Mouse (Mus musculus) intestine, embryonic 16.5 days (tissue): ENCODE measurements around the gene Sgms2. TPM values are rescaled to one million over a fixed set of nuclear protein-coding genes. Genes with fewer than 3 reads are reported as not detected.

Experiments used
- ATAC-seq: fragments of 200-750 bp; cut with Nextera tagmentation; 2 replicates; pipeline ENCODE4 v1.8.0; 2017; ENCODE audit warnings: moderate TSS enrichment, moderate library complexity
- H3K27ac ChIP-seq: fragments of 300-500 bp; sonication (generic); 2 replicates; pipeline ENCODE4 v1.5.1; 2014; ENCODE audit warnings: mild to moderate bottlenecking, low read length
- H3K27me3 ChIP-seq: fragments of 300-500 bp; sonication (generic); replicated peaks from 2 replicates; pipeline ENCODE4 v1.6.1; 2014; ENCODE audit warnings: low read length, control low read depth, mixed read lengths; ENCODE audit not compliant: control insufficient read depth, insufficient read depth
- H3K36me3 ChIP-seq: fragments of 300-500 bp; sonication (generic); 2 replicates; pipeline ENCODE4 v1.6.1; 2014; ENCODE audit warnings: low read length, control low read depth; ENCODE audit not compliant: control insufficient read depth, insufficient read depth
- H3K4me1 ChIP-seq: fragments of 300-500 bp; sonication (generic); 2 replicates; pipeline ENCODE4 v1.6.1; 2014; ENCODE audit warnings: low read length, control low read depth, mixed read lengths; ENCODE audit not compliant: control insufficient read depth, insufficient read depth
- H3K4me2 ChIP-seq: fragments of 300-500 bp; sonication (generic); 2 replicates; pipeline ENCODE4 v1.6.1; 2014; ENCODE audit warnings: low read depth, low read length, control low read depth
- H3K4me3 ChIP-seq: fragments of 300-500 bp; sonication (generic); 2 replicates; pipeline ENCODE4 v1.5.1; 2014; ENCODE audit warnings: mild to moderate bottlenecking, low read length
- H3K9ac ChIP-seq: fragments of 300-500 bp; sonication (generic); 2 replicates; pipeline ENCODE4 v1.6.1; 2014; ENCODE audit warnings: low read depth, low read length
- H3K9me3 ChIP-seq: fragments of 300-500 bp; sonication (generic); 2 replicates; pipeline ENCODE4 v1.6.1; 2016; ENCODE audit warnings: low read length, control low read depth; ENCODE audit not compliant: control insufficient read depth
- WGBS: fragments of 180-500 bp; shearing (Covaris S2); extraction: QIAGEN DNeasy Blood & Tissue Kit; methylation state at CpG from one replicate; pipeline ENCODE4 v1.1.7; 2014; 5-methylcytosine and 5-hydroxymethylcytosine counted together
- polyA plus RNA-seq: library from polyadenylated mRNA; unstranded; fragments of >200 nt; fragmentation: Nextera tagmentation; extraction: Ambion mirVana; gene quantifications from 2 replicates; pipeline ENCODE4 v1.2.1, GENCODE M21; 2015

Gene Sgms2
- polyA plus RNA-seq, 1 experiment from 2014 or later = 18.4 TPM

DNA sequence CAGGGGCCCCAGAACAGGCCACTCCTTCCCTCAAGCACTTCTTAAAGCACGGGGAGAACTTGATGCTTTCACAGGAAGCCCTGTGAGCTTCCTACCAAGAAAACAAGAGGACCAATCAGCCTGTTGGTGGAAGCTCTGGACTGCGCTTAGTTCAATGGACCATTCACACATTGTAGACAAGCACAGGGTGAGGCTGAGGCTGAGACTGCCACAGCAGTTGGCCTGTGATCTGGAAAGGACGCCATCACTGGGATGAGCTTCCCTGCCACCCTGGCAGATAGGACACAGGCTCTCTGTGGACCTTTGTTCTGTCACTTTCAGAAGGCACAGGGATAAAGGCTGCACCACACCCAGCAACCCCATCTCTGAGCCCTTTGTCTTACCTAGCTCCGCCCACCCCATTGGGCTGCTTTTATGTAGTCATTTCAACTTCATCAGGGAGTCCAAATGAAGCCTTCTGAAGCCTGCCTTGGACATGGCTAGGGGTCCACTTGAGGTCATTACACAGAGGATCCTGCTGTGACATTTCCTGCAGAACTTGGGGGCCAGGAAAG lies 175.2 kb downstream of the Sgms2 start:
- 51% methylated on average over 4 of the region's 4 CpGs for WGBS
- Histone ChIP-seq H3K9me3 (no peaks in the 10 kb centered on the region), H3K4me1 (peaks cover 10% of the 10 kb centered on the region; the same call in 1 of the 2 replicates), H3K27ac (0 out of 2 replicates have a peak overlapping the region, but pooled peaks have one; percentile 23), H3K4me3 (no peak overlapping the region), H3K9ac (peak overlapping the region; percentile 39; the same call in 1 of the 2 replicates), H3K36me3 (no peaks in the 10 kb centered on the region), H3K27me3 (no peaks in the 10 kb centered on the region), H3K4me2 (no peak overlapping the region)
- ATAC-seq = peak; percentile 17; the same call in 1 of the 2 replicates

DNA sequence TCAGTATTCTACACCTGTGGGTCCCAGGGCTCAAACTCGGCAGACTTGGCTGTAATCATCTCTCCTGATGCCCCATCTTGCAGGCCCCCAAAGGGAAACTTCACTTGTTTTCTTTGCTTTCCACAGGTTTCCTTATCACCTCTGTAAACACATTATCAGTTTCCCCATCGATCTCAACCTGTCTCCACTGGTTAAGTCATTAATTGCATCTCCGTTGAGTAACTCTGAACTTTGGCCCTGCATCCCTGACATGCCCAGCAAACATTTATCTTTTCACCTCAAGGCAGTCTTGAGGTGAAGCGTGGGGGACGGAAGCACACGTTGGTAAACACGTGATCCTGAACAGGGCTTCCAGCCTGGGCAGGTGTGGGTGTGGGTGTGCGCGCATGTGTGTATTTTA lies 178.9 kb downstream of the Sgms2 start:
- Histone ChIP-seq H3K4me2 (no peak overlapping the region), H3K4me3 (no peak overlapping the region), H3K4me1 (peaks cover 10% of the 10 kb centered on the region; the same call in 1 of the 2 replicates), H3K27me3 (no peaks in the 10 kb centered on the region), H3K9me3 (peaks cover 13% of the 10 kb centered on the region), H3K36me3 (0 out of 2 replicates have a peak, but pooled peaks cover 2% of the 10 kb centered on the region), H3K27ac (no peak overlapping the region; the same call in none of the 2 replicates), H3K9ac (no peak overlapping the region)
- 54% methylated on average over 9 of the region's 9 CpGs for WGBS
- peak; percentile 85 for ATAC-seq

DNA sequence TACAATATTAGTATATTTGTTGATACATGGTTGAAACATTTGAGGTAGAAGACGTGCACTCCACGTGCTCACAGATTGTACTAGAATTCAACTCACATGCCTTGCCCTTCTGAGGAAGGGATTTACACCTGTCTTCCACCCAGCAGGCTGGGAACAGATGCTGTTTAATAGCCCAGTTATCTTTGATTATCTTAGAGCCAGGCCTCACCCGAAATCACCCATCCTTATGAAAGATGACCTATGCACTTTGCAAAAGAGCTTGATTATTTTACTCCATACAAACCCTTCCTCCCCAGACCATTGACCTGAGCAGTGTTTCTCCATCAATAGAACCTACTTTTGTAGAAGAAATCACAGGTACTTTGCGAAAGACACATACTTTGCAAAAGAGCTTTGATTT lies 180.6 kb downstream of the Sgms2 start:
- Histone ChIP-seq H3K9ac (no peak overlapping the region), H3K4me2 (no peak overlapping the region), H3K4me3 (no peak overlapping the region), H3K36me3 (0 out of 2 replicates have a peak, but pooled peaks cover 2% of the 10 kb centered on the region), H3K27ac (no peak overlapping the region), H3K27me3 (no peaks in the 10 kb centered on the region), H3K9me3 (peaks cover 13% of the 10 kb centered on the region), H3K4me1 (0 out of 2 replicates have a peak, but pooled peaks cover 3% of the 10 kb centered on the region)
- whole genome bisulfite sequencing = 70% methylated on average over 4 of the region's 4 CpGs
- peak; percentile 75 for ATAC-seq

DNA sequence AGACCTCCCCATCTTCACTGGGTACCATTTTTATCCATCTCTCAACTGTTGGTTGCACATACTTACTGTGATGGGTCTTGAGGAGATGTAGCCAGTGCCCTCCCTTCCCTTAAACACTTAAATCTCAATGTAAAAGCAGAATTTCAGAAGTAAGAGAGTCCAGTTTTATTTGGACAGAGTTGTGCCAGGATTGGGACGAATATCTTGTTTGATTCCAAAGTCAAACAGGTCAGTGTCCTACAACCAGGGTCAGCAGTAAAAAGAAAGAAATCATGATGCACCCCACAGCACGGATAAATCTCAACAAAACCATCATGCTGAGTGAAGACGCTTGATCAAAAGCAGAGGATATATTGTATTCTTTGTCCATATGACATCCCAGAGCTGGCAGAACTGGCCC lies 183.4 kb downstream of the Sgms2 start:
- Histone ChIP-seq H3K9me3 (peaks cover 13% of the 10 kb centered on the region), H3K36me3 (0 out of 2 replicates have a peak, but pooled peaks cover 2% of the 10 kb centered on the region), H3K4me3 (no peak overlapping the region), H3K27ac (no peak overlapping the region), H3K4me2 (no peak overlapping the region), H3K4me1 (no peaks in the 10 kb centered on the region), H3K9ac (no peak overlapping the region), H3K27me3 (no peaks in the 10 kb centered on the region)
- ATAC-seq = no peak
- WGBS = 87% methylated on average over 3 of the region's 3 CpGs

DNA sequence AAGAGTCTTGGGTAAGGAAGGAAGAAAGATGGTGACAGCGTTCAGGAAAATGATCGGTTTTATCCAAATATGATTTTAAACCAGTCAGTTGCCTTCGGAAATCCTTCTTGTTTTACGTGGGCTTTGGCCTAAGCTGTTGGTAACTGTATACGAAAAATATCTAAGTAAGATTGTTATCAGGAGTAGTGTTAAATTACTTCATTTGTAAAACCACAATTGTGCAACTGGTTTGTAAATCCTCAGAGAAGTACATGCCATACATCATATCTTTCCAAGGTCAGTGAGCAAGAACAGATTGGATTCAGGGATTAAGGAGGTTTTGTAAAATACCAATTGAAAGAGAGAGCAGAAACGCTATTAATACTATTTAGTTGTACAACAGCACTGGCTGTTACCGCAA lies 185.0 kb downstream of the Sgms2 start:
- Histone ChIP-seq H3K4me3 (no peak overlapping the region), H3K4me1 (peaks cover 2% of the 10 kb centered on the region; the same call in 1 of the 2 replicates), H3K36me3 (0 out of 2 replicates have a peak, but pooled peaks cover 2% of the 10 kb centered on the region), H3K27ac (no peak overlapping the region), H3K9ac (no peak overlapping the region), H3K27me3 (no peaks in the 10 kb centered on the region), H3K9me3 (peaks cover 13% of the 10 kb centered on the region), H3K4me2 (no peak overlapping the region)
- ATAC-seq = no peak
- 89% methylated on average over 7 of the region's 7 CpGs for WGBS

DNA sequence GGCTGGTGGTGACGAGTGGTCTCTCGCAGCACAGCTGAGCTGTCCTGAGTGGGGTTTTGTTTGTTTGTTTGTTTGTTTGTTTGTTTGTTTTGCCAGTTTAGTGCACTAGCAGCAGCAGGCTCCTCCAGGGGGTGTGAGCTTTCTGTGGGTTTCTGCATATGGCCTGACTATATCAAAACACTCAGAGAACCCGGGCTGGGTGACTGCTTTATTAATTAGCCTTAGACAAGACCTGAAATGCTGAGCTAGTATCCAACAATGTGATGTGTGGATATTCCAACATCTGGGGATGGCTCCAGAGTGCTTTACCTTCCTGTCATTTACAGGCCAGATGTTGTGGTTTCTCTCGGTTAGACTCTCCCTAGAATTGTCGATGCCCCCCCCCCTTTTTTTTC lies 187.9 kb downstream of the Sgms2 start:
- Histone ChIP-seq H3K27me3 (no peaks in the 10 kb centered on the region), H3K27ac (no peak overlapping the region), H3K36me3 (no peaks in the 10 kb centered on the region), H3K4me3 (peak overlapping the region; percentile 90), H3K9me3 (peaks cover under 1% of the 10 kb centered on the region; the same call in 1 of the 2 replicates), H3K4me2 (peak overlapping the region; percentile 99), H3K9ac (peak overlapping the region; percentile 82), H3K4me1 (peaks cover 2% of the 10 kb centered on the region; the same call in 1 of the 2 replicates)
- peak; percentile 19 for ATAC-seq
- 19% methylated on average over 5 of the region's 5 CpGs for WGBS

DNA sequence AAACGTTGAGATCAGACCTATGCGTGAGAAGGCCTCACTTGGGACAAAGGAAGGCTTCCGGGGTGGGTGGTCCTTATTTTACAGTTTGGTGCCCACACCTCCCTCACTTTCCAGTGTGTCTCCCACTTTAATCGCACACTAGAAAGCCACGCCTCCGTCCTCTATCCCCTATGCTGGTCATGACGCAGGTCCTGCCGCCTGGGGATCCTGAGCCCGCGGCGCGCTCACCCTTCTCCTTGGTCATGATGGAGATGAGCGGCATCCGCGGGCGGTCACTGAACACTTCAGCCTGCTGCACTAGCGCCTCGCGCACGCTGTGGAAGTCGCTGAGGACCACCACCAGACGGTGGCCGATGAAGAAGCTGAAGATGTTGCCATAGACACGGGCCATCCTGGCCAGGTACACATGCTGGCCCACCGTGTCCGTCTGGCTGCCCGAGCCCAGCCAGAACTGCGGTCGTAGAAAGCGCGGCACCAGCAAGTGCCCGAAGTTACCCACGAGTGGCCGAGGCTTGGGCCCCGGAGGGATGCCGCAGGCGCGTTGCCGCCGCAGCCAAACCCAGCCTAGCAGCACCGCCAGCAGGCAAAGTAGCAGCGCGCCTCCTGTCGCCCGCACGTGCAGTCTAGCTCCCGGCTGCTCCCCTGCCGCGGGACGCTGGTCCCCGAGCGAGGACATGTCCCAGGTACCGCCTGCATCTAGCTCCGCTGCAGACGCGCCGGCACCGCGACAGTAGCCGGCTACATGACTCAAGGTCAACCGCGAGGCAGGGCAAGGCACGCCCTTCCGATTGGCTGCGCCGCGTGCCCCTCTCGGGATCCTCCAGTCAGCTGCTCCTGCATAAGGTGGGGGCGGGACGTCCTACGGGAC lies 188.5 kb downstream of the Sgms2 start, which contains the start of gene Cyp2u1:
Gene Cyp2u1, minus strand, starts transcription at position 776 of the 868 bp plus-strand sequence.
- H3K27ac ChIP-seq = peak within 1 kb of the TSS; percentile 54
- H3K4me3 ChIP-seq = peak within 1 kb of the TSS; percentile 90
- H3K9ac ChIP-seq = peak within 1 kb of the TSS; percentile 82
- under 1% methylated on average over 71 of the region's 71 CpGs for WGBS
- H3K36me3 ChIP-seq = no peaks in the 10 kb centered on the region
- H3K4me2 ChIP-seq = peak within 1 kb of the TSS; percentile 99
- H3K4me1 ChIP-seq = peaks cover 2% of the 10 kb centered on the region; the same call in 1 of the 2 replicates
- no peaks in the 10 kb centered on the region for H3K27me3 ChIP-seq
- ATAC-seq = peak; percentile 95
- no peaks in the 10 kb centered on the region for H3K9me3 ChIP-seq

DNA sequence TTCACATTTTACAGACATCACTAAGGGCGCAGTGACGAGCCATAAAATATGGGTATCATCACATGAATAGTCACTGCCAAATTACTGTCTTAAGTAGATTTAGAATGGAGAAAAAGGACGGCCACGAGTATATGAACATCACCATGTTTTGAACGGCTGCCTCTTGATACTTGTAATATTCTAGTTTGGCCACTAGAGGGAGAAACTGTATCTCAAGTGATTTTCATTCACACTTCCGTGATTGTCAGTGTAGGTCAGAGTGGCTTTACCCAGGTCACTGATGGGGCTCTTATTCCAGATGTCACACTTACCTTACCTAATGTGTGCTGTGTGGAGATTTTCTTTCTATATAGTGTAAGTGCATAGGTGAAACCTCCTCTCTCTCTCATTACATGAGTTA lies 191.3 kb downstream of the Sgms2 start:
- WGBS = 9% methylated on average over 6 of the region's 6 CpGs
- Histone ChIP-seq H3K9ac (no peak overlapping the region), H3K4me3 (no peak overlapping the region), H3K36me3 (no peaks in the 10 kb centered on the region), H3K4me1 (peaks cover 6% of the 10 kb centered on the region; the same call in 1 of the 2 replicates), H3K4me2 (no peak overlapping the region), H3K9me3 (no peaks in the 10 kb centered on the region), H3K27me3 (no peaks in the 10 kb centered on the region), H3K27ac (no peak overlapping the region)
- no peak for ATAC-seq

DNA sequence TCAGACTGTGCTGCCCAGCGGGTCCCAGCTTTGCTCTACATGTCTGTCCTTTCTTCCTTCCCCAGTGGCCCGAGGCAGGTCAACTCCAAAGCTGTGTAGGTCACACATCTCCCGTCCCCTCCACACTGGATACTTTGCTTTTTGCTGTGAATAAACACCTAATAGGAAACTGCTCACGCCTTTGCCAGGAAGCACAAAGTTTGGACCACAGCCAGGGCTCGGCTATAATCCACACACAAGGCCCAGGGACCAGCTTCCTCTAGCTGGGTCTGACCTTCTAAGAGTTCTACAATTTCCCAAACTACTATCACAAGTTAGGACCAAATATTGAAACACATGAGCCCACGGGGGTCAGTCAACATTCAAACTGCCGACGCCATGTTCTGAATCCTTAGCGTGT lies 192.1 kb downstream of the Sgms2 start:
- Histone ChIP-seq H3K36me3 (no peaks in the 10 kb centered on the region), H3K4me1 (peaks cover 6% of the 10 kb centered on the region; the same call in 1 of the 2 replicates), H3K9ac (no peak overlapping the region), H3K27me3 (no peaks in the 10 kb centered on the region), H3K4me3 (no peak overlapping the region), H3K27ac (no peak overlapping the region), H3K9me3 (no peaks in the 10 kb centered on the region), H3K4me2 (no peak overlapping the region)
- ATAC-seq = no peak
- 79% methylated on average over 9 of the region's 9 CpGs for WGBS
